Mouse (Mus musculus): Measurements from ENCODE around the gene Hapln4. TPM values are rescaled to one million over a fixed set of nuclear protein-coding genes. Genes with fewer than 3 reads are reported as not detected.
A peak's percentile ranks its signal among the peaks of the same experiment; 100 is the strongest.
"Not testable (repeated sequence)": the region's sequence is repeated elsewhere in the genome, so short reads cannot be mapped to it uniquely, and the experiment has no call there.

Hapln4 gene
- 117 and 124 TPM in 2 replicates for polyA plus RNA-seq (2012; rRNA removed)

DNA sequence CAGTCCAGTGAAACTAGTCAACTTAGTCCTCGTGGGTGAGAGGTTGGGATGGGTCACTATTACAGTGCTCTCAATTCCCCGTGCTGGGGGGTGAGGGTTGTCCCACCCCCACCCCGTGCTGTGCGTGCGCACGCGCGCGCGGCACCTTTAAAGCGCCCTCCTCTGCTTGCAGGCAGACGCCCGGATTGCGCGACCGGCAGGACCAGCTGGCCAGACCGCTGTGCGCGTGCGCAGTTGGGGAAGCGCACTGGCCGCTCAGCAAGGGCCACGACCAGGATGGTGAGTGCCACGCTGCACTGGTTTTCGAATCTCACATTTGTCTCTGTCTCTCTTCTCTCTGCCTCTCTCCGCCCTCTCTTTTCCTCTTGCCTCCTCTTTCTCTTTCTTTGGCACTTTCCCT, at the start of gene Hapln4:
Gene Hapln4, plus strand, starts transcription at position 173 of the 400 bp plus-strand sequence.
- Histone ChIP-seq H3K27me3 (ENCODE audit: control insufficient read depth, insufficient read depth, low read length) (no peaks in the 10 kb centered on the region; the same call in 1 of the 2 replicates), H3K4me1 (ENCODE audit: control insufficient read depth, insufficient read depth, low read length) (no peaks in the 10 kb centered on the region; the same call in 1 of the 2 replicates), H3K27ac (ENCODE audit: insufficient read depth, low read length) (no peak within 1 kb of the TSS), H3K4me3 (replicated peaks; ENCODE audit: insufficient read depth, low read depth, low read length) (peak within 1 kb of the TSS; percentile 89)
- WGBS, result under 1% methylated on average over 26 of the region's 26 CpGs
- DNase-seq, result peak; percentile 91 to 93
- no peak for TF ChIP-seq CTCF (IDR thresholded peaks at IDR 0.05; ENCODE audit: borderline replicate concordance, insufficient read depth, low read depth, low read length)
- peak; percentile 84 for TF ChIP-seq POLR2A (IDR thresholded peaks at IDR 0.05; ENCODE audit: borderline replicate concordance, insufficient read depth, low read length)

DNA sequence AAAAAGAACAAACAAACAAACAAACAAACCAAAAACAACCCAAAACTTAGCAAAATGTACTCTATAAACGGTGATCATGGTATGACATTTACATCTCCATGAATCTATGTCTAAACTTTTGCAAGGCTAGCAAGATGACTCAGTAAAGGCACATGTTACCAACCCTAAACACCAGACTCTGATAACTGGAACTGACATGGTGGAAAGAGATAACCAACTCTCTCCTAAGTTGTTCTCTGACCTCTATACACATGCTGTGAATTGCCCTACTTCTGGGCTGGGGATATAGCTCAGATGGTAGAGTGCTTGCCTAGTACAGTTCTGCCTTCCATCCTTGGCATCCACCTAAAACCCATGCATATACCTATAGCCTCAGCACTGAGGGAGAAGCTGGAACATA, 45.3 kb upstream of the Hapln4 start:
- no peak overlapping the region for H3K4me3 ChIP-seq (replicated peaks; ENCODE audit: insufficient read depth, low read depth, low read length)
- no peaks in the 10 kb centered on the region for H3K27me3 ChIP-seq (ENCODE audit: control insufficient read depth, insufficient read depth, low read length)
- 67% methylated on average over 1 of the region's 1 CpGs for WGBS
- TF ChIP-seq CTCF (IDR thresholded peaks at IDR 0.05; ENCODE audit: borderline replicate concordance, insufficient read depth, low read depth, low read length), result no peak
- TF ChIP-seq POLR2A (IDR thresholded peaks at IDR 0.05; ENCODE audit: borderline replicate concordance, insufficient read depth, low read length), result no peak
- no peak overlapping the region for H3K27ac ChIP-seq (ENCODE audit: insufficient read depth, low read length)
- peaks cover 15% of the 10 kb centered on the region; the same call in 1 of the 2 replicates for H3K4me1 ChIP-seq (ENCODE audit: control insufficient read depth, insufficient read depth, low read length)
- no peak for DNase-seq

DNA sequence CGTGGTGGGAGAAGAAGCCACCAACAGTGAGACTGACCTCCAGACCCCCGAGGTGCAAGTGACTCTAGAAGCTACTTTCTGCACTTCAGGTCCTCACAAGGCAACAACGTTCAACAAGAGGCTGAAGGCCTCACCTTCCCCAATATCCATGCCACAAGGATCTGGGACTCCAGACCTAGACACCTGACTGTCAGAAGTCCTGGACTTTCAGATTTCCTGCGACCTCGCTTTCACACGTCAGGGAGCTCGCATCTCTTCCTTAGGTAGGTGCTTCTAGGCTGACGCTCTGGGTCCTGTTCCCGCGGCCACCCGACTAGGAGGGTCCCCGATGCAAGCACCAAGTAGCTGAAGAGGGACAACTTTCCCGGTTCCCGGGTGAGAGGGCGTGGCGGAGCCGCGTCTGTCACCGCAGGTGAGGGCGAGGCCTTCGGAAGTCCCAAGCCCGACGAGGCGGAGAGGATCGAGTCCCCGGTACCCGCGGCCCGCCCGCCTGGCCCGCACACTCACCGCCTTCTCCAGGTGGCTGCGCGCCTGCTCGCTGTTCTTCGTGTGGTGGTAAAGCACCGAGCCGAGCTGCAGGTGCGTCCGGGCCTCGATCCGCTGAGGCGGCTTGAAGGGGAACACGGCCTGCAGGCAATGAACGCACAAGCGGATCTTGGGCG, 41.2 kb upstream of the Hapln4 start:
- no peak for DNase-seq
- Histone ChIP-seq H3K27ac (ENCODE audit: insufficient read depth, low read length) (peak overlapping the region; percentile 74), H3K4me3 (replicated peaks; ENCODE audit: insufficient read depth, low read depth, low read length) (peak overlapping the region; percentile 93), H3K4me1 (ENCODE audit: control insufficient read depth, insufficient read depth, low read length) (peaks cover 15% of the 10 kb centered on the region; the same call in 1 of the 2 replicates), H3K27me3 (ENCODE audit: control insufficient read depth, insufficient read depth, low read length) (no peaks in the 10 kb centered on the region)
- TF ChIP-seq POLR2A (IDR thresholded peaks at IDR 0.05; ENCODE audit: borderline replicate concordance, insufficient read depth, low read length), result no peak
- no peak for TF ChIP-seq CTCF (IDR thresholded peaks at IDR 0.05; ENCODE audit: borderline replicate concordance, insufficient read depth, low read depth, low read length)
- WGBS, result 1% methylated on average over 47 of the region's 47 CpGs

DNA sequence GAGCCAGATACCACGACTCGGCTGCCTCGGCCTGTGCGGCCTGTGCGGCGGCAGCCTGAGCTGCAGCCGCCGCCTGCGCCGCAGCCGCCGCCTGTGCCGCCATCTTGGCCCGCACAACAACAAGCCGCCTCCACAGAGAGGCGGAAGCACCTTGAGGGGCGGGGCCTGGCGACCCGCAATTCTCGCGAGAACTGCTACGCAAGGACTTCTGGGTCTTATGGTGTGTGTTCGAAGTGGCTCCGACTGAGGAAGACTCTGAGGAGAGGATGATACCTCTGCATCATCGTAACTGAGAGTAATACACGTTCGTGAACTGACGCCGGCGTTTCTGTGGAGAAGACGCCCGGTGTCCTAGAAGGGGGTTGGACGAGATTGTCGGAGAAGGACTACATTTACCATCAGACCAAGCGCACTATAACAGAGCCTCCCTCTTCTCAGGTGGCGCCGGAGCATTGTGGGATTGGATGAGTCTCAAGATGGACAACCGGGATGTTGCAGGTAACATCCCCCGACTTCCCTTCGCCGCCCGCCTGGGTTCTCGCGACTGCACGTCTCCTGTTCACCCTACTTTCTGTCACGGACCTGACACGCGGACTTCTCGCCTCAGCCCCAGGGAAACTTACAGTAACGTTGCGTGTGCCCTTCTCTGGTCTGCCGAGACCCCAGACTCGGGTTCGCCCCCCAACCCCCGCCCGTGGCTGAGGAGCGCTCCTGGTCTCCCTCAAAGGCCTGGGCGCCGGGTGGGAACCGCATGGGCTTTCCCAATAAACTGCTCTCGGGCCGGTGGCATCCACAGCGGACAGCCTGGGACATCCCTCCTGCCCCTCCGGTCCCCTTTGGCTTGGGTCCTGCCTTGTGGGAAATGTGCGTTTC, 40.4 kb upstream of the Hapln4 start, which contains the start of the genes Mau2 and Sugp1:
Gene Mau2, minus strand, starts transcription at position 152 of the 873 bp plus-strand sequence.
Gene Sugp1, plus strand, starts transcription at position 231 of the 873 bp plus-strand sequence.
- H3K27ac ChIP-seq (ENCODE audit: insufficient read depth, low read length), result peak within 1 kb of the TSS; percentile 99
- peaks cover 12% of the 10 kb centered on the region; the same call in 1 of the 2 replicates for H3K4me1 ChIP-seq (ENCODE audit: control insufficient read depth, insufficient read depth, low read length)
- peak; percentile 96 to 98 for DNase-seq
- under 1% methylated on average over 65 of the region's 65 CpGs for WGBS
- TF ChIP-seq POLR2A (IDR thresholded peaks at IDR 0.05; ENCODE audit: borderline replicate concordance, insufficient read depth, low read length), result peak; percentile 59
- no peak for TF ChIP-seq CTCF (IDR thresholded peaks at IDR 0.05; ENCODE audit: borderline replicate concordance, insufficient read depth, low read depth, low read length)
- peak within 1 kb of the TSS; percentile 93 for H3K4me3 ChIP-seq (replicated peaks; ENCODE audit: insufficient read depth, low read depth, low read length)
- no peaks in the 10 kb centered on the region for H3K27me3 ChIP-seq (ENCODE audit: control insufficient read depth, insufficient read depth, low read length)

DNA sequence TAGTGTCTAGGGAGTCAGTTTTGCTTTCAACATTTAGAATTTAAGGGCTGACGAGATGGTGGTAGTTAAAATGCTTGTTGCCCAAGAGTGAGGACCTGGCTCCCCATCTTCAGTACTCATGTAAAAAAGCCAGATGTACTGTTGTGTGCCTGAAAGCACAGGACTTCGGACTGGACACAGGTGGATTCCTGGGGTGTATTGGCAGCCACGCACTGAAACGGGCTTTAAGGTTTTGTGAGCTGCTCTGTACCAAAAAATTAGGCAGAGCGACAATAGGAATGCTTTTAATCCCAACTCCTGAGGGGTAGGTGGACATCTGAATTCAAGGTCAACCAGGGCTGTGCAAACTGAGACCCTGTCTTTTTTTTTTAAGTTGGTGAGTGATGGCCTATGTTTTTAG, 39.3 kb upstream of the Hapln4 start:
- WGBS, result 51% methylated on average over 5 of the region's 5 CpGs

DNA sequence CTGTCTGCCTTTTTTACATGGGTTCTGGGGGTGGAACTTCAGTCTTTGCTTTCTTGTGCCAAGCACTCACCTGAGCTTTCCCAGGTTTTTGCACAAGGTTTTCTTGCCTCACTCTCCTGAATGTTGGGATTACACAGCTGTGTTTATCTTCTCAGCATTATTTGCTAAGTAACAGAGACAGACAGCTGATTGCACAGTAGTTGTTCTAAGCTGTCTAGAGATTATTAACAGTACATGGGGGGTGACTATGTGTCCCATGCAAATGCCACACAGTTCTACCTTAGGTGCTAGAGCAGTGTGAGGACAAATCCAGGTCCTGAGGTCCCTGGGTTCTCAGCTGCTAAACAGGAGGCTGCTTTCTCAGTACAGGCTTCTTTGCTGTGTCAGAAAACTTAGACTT, 33.6 kb upstream of the Hapln4 start:
- DNase-seq, result no peak
- Histone ChIP-seq H3K4me3 (replicated peaks; ENCODE audit: insufficient read depth, low read depth, low read length) (no peak overlapping the region), H3K4me1 (ENCODE audit: control insufficient read depth, insufficient read depth, low read length) (no peaks in the 10 kb centered on the region; the same call in 1 of the 2 replicates), H3K27me3 (ENCODE audit: control insufficient read depth, insufficient read depth, low read length) (no peaks in the 10 kb centered on the region), H3K27ac (ENCODE audit: insufficient read depth, low read length) (no peak overlapping the region)
- TF ChIP-seq CTCF (IDR thresholded peaks at IDR 0.05; ENCODE audit: borderline replicate concordance, insufficient read depth, low read depth, low read length) (no peak), POLR2A (IDR thresholded peaks at IDR 0.05; ENCODE audit: borderline replicate concordance, insufficient read depth, low read length) (no peak)

More for the DNA sequence above, 39.3 kb upstream of the Hapln4 start:
- Histone ChIP-seq H3K27me3 (ENCODE audit: control insufficient read depth, insufficient read depth, low read length) (no peaks in the 10 kb centered on the region), H3K27ac (ENCODE audit: insufficient read depth, low read length) (no peak overlapping the region), H3K4me3 (replicated peaks; ENCODE audit: insufficient read depth, low read depth, low read length) (peak overlapping the region; percentile 93), H3K4me1 (ENCODE audit: control insufficient read depth, insufficient read depth, low read length) (peaks cover 7% of the 10 kb centered on the region)
- TF ChIP-seq CTCF (IDR thresholded peaks at IDR 0.05; ENCODE audit: borderline replicate concordance, insufficient read depth, low read depth, low read length) (no peak), POLR2A (IDR thresholded peaks at IDR 0.05; ENCODE audit: borderline replicate concordance, insufficient read depth, low read length) (no peak)
- no peak for DNase-seq

DNA sequence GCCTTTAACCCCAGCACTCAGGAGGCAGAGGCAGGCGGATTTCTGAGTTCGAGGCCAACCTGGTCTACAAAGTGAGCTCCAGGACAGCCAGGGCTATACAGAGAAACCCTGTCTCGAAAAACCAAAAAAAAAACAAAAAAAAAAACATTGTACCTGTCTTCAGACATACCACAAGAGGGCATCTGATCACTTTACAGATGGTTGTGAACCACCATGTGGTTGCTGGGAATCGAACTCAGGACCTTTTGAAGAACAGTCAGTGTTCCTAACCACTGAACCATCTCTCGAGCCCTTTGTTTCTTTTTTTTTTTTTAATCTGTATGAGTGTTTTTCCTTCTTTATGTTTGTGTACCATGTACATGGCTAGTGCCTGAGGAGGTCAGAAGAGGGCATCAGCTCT, 32.8 kb upstream of the Hapln4 start:
- 97% methylated on average over 5 of the region's 5 CpGs for WGBS
- not testable (repeated sequence) for H3K4me1 ChIP-seq (ENCODE audit: control insufficient read depth, insufficient read depth, low read length); H3K27ac ChIP-seq (ENCODE audit: insufficient read depth, low read length); DNase-seq; H3K4me3 ChIP-seq (replicated peaks; ENCODE audit: insufficient read depth, low read depth, low read length); H3K27me3 ChIP-seq (ENCODE audit: control insufficient read depth, insufficient read depth, low read length)
